Comparison of ENCODE assay signal across 29 mouse cellular contexts in the genomic region with DNA sequence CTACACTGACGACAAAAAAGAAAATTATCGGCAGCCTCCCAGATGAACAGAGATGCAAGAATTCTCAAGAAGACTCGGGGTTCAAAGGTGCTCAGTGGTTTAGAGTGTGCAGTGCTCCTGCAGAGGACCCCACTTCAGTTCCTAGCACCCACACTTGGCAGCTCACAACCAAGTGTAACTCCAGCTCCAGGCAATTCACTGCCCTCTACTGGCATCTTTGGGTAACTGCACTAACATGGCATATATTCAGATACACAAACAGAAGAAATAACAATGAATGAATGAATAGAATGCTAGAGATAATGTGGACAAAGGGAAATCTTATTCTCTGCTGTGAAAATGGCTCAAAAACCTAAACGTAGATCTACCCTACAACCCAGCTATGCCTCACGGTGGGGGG. TPM values are rescaled to one million over a fixed set of nuclear protein-coding genes. Genes with fewer than 3 reads are reported as not detected.
DNase-seq lines count a peak whose midpoint lies in the region; ATAC-seq and TF ChIP-seq lines count a peak whose summit lies in the region.
"Had no signal": no experiment of that assay in that cellular context is flagged by ENCODE, and none has a peak within 500 bp of the region (broad histone marks: within the 10 kb centered on the region; RNA-seq: fewer than 3 reads in every experiment).

No protein-coding gene starts in this region.

- in situ Hi-C loops in CH12.LX (cut with MboI; ENCODE audit: low pct_ligation_motif_present, low pct_unique_long_range_greater_than_20kb, low sequenced_read_pairs) (no loop called here), Patski (cut with MboI; ENCODE audit: low pct_unique_long_range_greater_than_20kb) (loop anchor here (5.0 kb wide), 1 partner anchor 148 kb away; no protein-coding TSS in a partner anchor)

- H3K27me3 ChIP-seq in heart, postnatal 0 days (ENCODE audit: control insufficient read depth, insufficient read depth, low read length), result no peaks in the 10 kb centered on the region
- no peaks in the 10 kb centered on the region for H3K27me3 ChIP-seq in heart, embryonic 10.5 days (ENCODE audit: insufficient read depth, poor library complexity, severe bottlenecking)
- no peaks in the 10 kb centered on the region for H3K27me3 ChIP-seq in liver, embryonic 14.5 days (ENCODE audit: control insufficient read depth, insufficient read depth, low read length)
- no peaks in the 10 kb centered on the region for H3K27me3 ChIP-seq in CH12.LX (replicated peaks)
- no peaks in the 10 kb centered on the region for H3K27me3 ChIP-seq in Patski
- H3K27me3 ChIP-seq in forebrain, embryonic 10.5 days (ENCODE audit: poor library complexity, severe bottlenecking), result no peaks in the 10 kb centered on the region
- H3K27me3 ChIP-seq: forebrain, embryonic 15.5 days; heart, embryonic 15.5 days; limb, embryonic 13.5 days; liver, embryonic 15.5 days; midbrain, embryonic 13.5 days had no signal

- peak; percentile 15; the same call in 1 of the 2 replicates for TF ChIP-seq CTCF in heart, postnatal 0 days (IDR thresholded peaks at IDR 0.05; ENCODE audit: low read depth)
- peak; percentile 51 for TF ChIP-seq CTCF in liver, embryonic 14.5 days (IDR thresholded peaks at IDR 0.05; ENCODE audit: low read depth)
- TF ChIP-seq CTCF in CH12.LX (conservative IDR thresholded peaks at IDR 0.05 in 1 of 2, IDR thresholded peaks at IDR 0.05 in 1 of 2; ENCODE audit: low read depth in 2 of 2, low read length in 2 of 2), result peak; percentile 13 to 20; a peak in 1 of 4 replicates
- peak; percentile 29 for TF ChIP-seq CTCF in Patski (IDR thresholded peaks at IDR 0.05)

- no peak for TF ChIP-seq EP300 in heart, postnatal 0 days (IDR thresholded peaks at IDR 0.05; ENCODE audit: low read depth)
- no peak for TF ChIP-seq EP300 in liver, embryonic 14.5 days (IDR thresholded peaks at IDR 0.05; ENCODE audit: low read depth)
- no peak for TF ChIP-seq EP300 in CH12.LX (IDR thresholded peaks at IDR 0.05; ENCODE audit: low read length)

- no peak overlapping the region for H3K9ac ChIP-seq in heart, postnatal 0 days (replicated peaks; ENCODE audit: low read depth, low read length)
- no peak overlapping the region for H3K9ac ChIP-seq in liver, embryonic 14.5 days (replicated peaks)
- H3K9ac ChIP-seq in CH12.LX (ENCODE audit: insufficient read depth, low read depth), result no peak overlapping the region
- H3K9ac ChIP-seq: forebrain, embryonic 15.5 days; heart, embryonic 15.5 days; limb, embryonic 13.5 days; liver, embryonic 15.5 days; midbrain, embryonic 13.5 days had no signal

- H3K4me2 ChIP-seq in heart, postnatal 0 days (ENCODE audit: low read depth, low read length), result no peak overlapping the region
- H3K4me2 ChIP-seq in liver, embryonic 14.5 days (ENCODE audit: low read depth), result no peak overlapping the region
- no peak overlapping the region for H3K4me2 ChIP-seq in CH12.LX (ENCODE audit: insufficient read depth, low read depth, poor library complexity, severe bottlenecking)
- H3K4me2 ChIP-seq: forebrain, embryonic 15.5 days; heart, embryonic 15.5 days; limb, embryonic 13.5 days; liver, embryonic 15.5 days; midbrain, embryonic 13.5 days had no signal

- no peaks in the 10 kb centered on the region for H3K4me1 ChIP-seq in heart, postnatal 0 days (ENCODE audit: control insufficient read depth, insufficient read depth)
- peaks cover 6% of the 10 kb centered on the region; the same call in 1 of the 2 replicates for H3K4me1 ChIP-seq in heart, embryonic 10.5 days
- H3K4me1 ChIP-seq in liver, embryonic 14.5 days (replicated peaks; ENCODE audit: control insufficient read depth in 2 of 2, insufficient read depth in 2 of 2, low read length in 1 of 2), result peaks cover 0 to 3% of the 10 kb centered on the region in 2 experiments; a peak in 1 of 4 replicates
- H3K4me1 ChIP-seq in CH12.LX (ENCODE audit: control insufficient read depth in 1 of 2, insufficient read depth in 2 of 2), result no peaks in the 10 kb centered on the region
- no peaks in the 10 kb centered on the region; the same call in none of the 2 replicates for H3K4me1 ChIP-seq in forebrain, embryonic 10.5 days
- H3K4me1 ChIP-seq: forebrain, embryonic 15.5 days; heart, embryonic 15.5 days; limb, embryonic 13.5 days; liver, embryonic 15.5 days; midbrain, embryonic 13.5 days had no signal

- POLR2A ChIA-PET in Patski (lab: Charles Lee), result no interaction called here

- TF ChIP-seq POLR2A in CH12.LX (IDR thresholded peaks at IDR 0.05; ENCODE audit: low read depth, low read length), result no peak

- CTCF ChIA-PET in Patski (lab: Charles Lee), result interaction anchor here (1.1 to 2.9 kb wide), 3 partner anchors 80 to 111 kb away, joined by 3 to 8 read pairs (median 5); no protein-coding TSS in a partner anchor

- H3K79me2 ChIP-seq in CH12.LX (replicated peaks; ENCODE audit: control insufficient read depth, extremely low read depth, insufficient read depth, poor library complexity, severe bottlenecking), result no peaks in the 10 kb centered on the region

- DNase-seq in heart, postnatal 0 days (ENCODE audit: low spot score), result no peak
- no peak for DNase-seq in heart, embryonic 10.5 days (ENCODE audit: low spot score)
- no peak for DNase-seq in liver, embryonic 14.5 days (ENCODE audit: low read depth in 3 of 3, low spot score in 3 of 3)
- no peak for DNase-seq in liver
- DNase-seq in CH12.LX (ENCODE audit: extremely low read depth), result no peak
- no peak for DNase-seq in Patski (ENCODE audit: low read depth, low spot score)
- DNase-seq in urinary bladder, postnatal 10 days (ENCODE audit: low spot score), result no peak
- DNase-seq in forebrain, embryonic 10.5 days (ENCODE audit: extremely low spot score, low spot score), result no peak
- DNase-seq: adrenal gland, postnatal 14 days; cerebellum, adult 9-10 months; gastrocnemius, postnatal 36 days; kidney, adult 18-20 months; layer of hippocampus, postnatal 36 days; lung, postnatal 14 days; thymus, postnatal 25 days had no signal

- 93% methylated on average over 5 of the region's 5 CpGs for WGBS in heart, postnatal 0 days
- WGBS in heart, embryonic 10.5 days, result 93% methylated on average over 5 of the region's 5 CpGs
- 79% methylated on average over 5 of the region's 5 CpGs for WGBS in liver, embryonic 14.5 days (ENCODE audit: insufficient replicate concordance)
- 90% methylated on average over 5 of the region's 5 CpGs for WGBS in forebrain, embryonic 10.5 days

- ATAC-seq in heart, postnatal 0 days (ENCODE audit: insufficient read depth, low read depth), result no peak
- no peak for ATAC-seq in liver, embryonic 14.5 days (ENCODE audit: insufficient read depth)
- ATAC-seq in Patski, result no peak
- ATAC-seq: forebrain, embryonic 15.5 days; hindbrain, embryonic 16.5 days; midbrain, embryonic 13.5 days had no signal

- H3K36me3 ChIP-seq in heart, postnatal 0 days (replicated peaks; ENCODE audit: control insufficient read depth, insufficient read depth, low read length), result no peaks in the 10 kb centered on the region
- no peaks in the 10 kb centered on the region for H3K36me3 ChIP-seq in heart, embryonic 10.5 days
- no peaks in the 10 kb centered on the region for H3K36me3 ChIP-seq in liver, embryonic 14.5 days (replicated peaks; ENCODE audit: control insufficient read depth, insufficient read depth, low read depth)
- no peaks in the 10 kb centered on the region for H3K36me3 ChIP-seq in CH12.LX (replicated peaks in 1 of 2; ENCODE audit: control insufficient read depth in 1 of 2, insufficient read depth in 1 of 2, low read length in 1 of 2)
- no peaks in the 10 kb centered on the region for H3K36me3 ChIP-seq in forebrain, embryonic 10.5 days (replicated peaks)
- H3K36me3 ChIP-seq: forebrain, embryonic 15.5 days; heart, embryonic 15.5 days; limb, embryonic 13.5 days; liver, embryonic 15.5 days; midbrain, embryonic 13.5 days had no signal

- TF ChIP-seq RAD21 in CH12.LX (IDR thresholded peaks at IDR 0.05; ENCODE audit: low read depth, low read length), result no peak

- H3K27ac ChIP-seq in heart, postnatal 0 days (ENCODE audit: low read depth), result no peak overlapping the region
- H3K27ac ChIP-seq in heart, embryonic 10.5 days, result no peak overlapping the region
- H3K27ac ChIP-seq in liver, embryonic 14.5 days, result no peak overlapping the region
- no peak overlapping the region for H3K27ac ChIP-seq in CH12.LX (ENCODE audit: insufficient read depth, low read depth)
- H3K27ac ChIP-seq in forebrain, embryonic 10.5 days, result no peak overlapping the region
- H3K27ac ChIP-seq: forebrain, embryonic 15.5 days; heart, embryonic 15.5 days; limb, embryonic 13.5 days; liver, embryonic 15.5 days; midbrain, embryonic 13.5 days had no signal

- peaks cover 4% of the 10 kb centered on the region; the same call in 1 of the 2 replicates for H3K9me3 ChIP-seq in heart, postnatal 0 days (replicated peaks; ENCODE audit: control insufficient read depth, low read length)
- H3K9me3 ChIP-seq in heart, embryonic 10.5 days, result peaks cover 3% of the 10 kb centered on the region; the same call in 1 of the 2 replicates
- H3K9me3 ChIP-seq in liver, embryonic 14.5 days (ENCODE audit: control insufficient read depth, low read length), result no peaks in the 10 kb centered on the region
- H3K9me3 ChIP-seq in CH12.LX (replicated peaks; ENCODE audit: low read length), result peaks cover 10% of the 10 kb centered on the region
- H3K9me3 ChIP-seq in forebrain, embryonic 10.5 days, result peaks cover 18% of the 10 kb centered on the region; the same call in 1 of the 2 replicates
- H3K9me3 ChIP-seq: forebrain, embryonic 15.5 days; liver, embryonic 15.5 days had no signal

- dilution Hi-C loops in CH12.LX (cut with MboI; ENCODE audit: extremely low pct_ligation_motif_present, extremely low pct_unique_long_range_greater_than_20kb, low sequenced_read_pairs), result no loop called here

- H3K4me3 ChIP-seq in heart, postnatal 0 days (ENCODE audit: low read depth, low read length), result no peak overlapping the region
- H3K4me3 ChIP-seq in heart, embryonic 10.5 days, result no peak overlapping the region
- no peak overlapping the region for H3K4me3 ChIP-seq in liver, embryonic 14.5 days (ENCODE audit: insufficient read depth in 1 of 2, low read depth in 2 of 2, low read length in 2 of 2)
- H3K4me3 ChIP-seq in CH12.LX (replicated peaks in 1 of 3; ENCODE audit: low read depth in 2 of 3, low read length in 2 of 3, poor library complexity in 1 of 3), result no peak overlapping the region
- H3K4me3 ChIP-seq in forebrain, embryonic 10.5 days, result no peak overlapping the region
- H3K4me3 ChIP-seq: forebrain, embryonic 15.5 days; heart, embryonic 15.5 days; limb, embryonic 13.5 days; liver, embryonic 15.5 days; midbrain, embryonic 13.5 days had no signal

RNA-seq across cellular contexts. Expression of gene Smurf1, which starts 19.2 kb away (rescaled TPM):
- 21.3 and 29.9 TPM in 2 replicates for total RNA-seq in heart, postnatal 0 days (2014; rRNA removed; ENCODE audit: low replicate concordance)
- 7.0 and 9.1 TPM in 2 replicates for polyA plus RNA-seq in heart, postnatal 0 days (2015; fragmentation: Nextera tagmentation; extraction: Ambion mirVana)
- polyA plus RNA-seq in heart, embryonic 10.5 days (2016; fragmentation: Nextera tagmentation; extraction: Ambion mirVana), result 15.5 and 16.1 TPM in 2 replicates
- 1.4 and 1.5 TPM in 2 replicates for polyA plus RNA-seq in liver, embryonic 14.5 days (2012; rRNA removed)
- 1.2 and 1.7 TPM in 2 replicates for polyA plus RNA-seq in liver, embryonic 14.5 days (2014; fragmentation: Nextera tagmentation; extraction: Ambion mirVana)
- total RNA-seq in CH12.LX (2012; rRNA removed), result 4.1 and 4.3 TPM in 2 replicates
- 2.9 and 3.1 TPM in 2 replicates for total RNA-seq in CH12.LX (2014; rRNA removed)
- polyA plus RNA-seq in CH12.LX (2012; ENCODE audit: insufficient read length, low read depth), result 6.6 and 7.2 TPM in 2 replicates
- 50.0 TPM for polyA plus RNA-seq in Patski (2021)
- 12.1 and 13.0 TPM in 2 replicates for polyA plus RNA-seq in forebrain, embryonic 10.5 days (2016; fragmentation: Nextera tagmentation; extraction: Ambion mirVana)

RNA-seq across cellular contexts. Expression of gene Gm4871, which starts 47.7 kb away (rescaled TPM):
- not detected in 2 replicates for total RNA-seq in heart, postnatal 0 days (2014; rRNA removed; ENCODE audit: low replicate concordance)
- not detected in 2 replicates for polyA plus RNA-seq in heart, postnatal 0 days (2015; fragmentation: Nextera tagmentation; extraction: Ambion mirVana)
- not detected in 2 replicates for polyA plus RNA-seq in heart, embryonic 10.5 days (2016; fragmentation: Nextera tagmentation; extraction: Ambion mirVana)
- not detected in 2 replicates for polyA plus RNA-seq in liver, embryonic 14.5 days (2012; rRNA removed)
- polyA plus RNA-seq in liver, embryonic 14.5 days (2014; fragmentation: Nextera tagmentation; extraction: Ambion mirVana), result not detected in 2 replicates
- total RNA-seq in CH12.LX (2012; rRNA removed) (not detected in 2 replicates), CH12.LX (2014; rRNA removed) (not detected in 2 replicates)
- polyA plus RNA-seq in CH12.LX (2012; ENCODE audit: insufficient read length, low read depth) (not detected in 2 replicates), Patski (2021) (not detected)
- polyA plus RNA-seq in forebrain, embryonic 10.5 days (2016; fragmentation: Nextera tagmentation; extraction: Ambion mirVana), result not detected in 2 replicates
- total RNA-seq: adrenal gland, postnatal 14 days; gastrocnemius, postnatal 36 days; heart, adult 8-10 months; hematopoietic stem cell, adult 5-6 weeks; layer of hippocampus, adult 18-20 months; layer of hippocampus, postnatal 36 days; left cerebral cortex, postnatal 14 days; megakaryocyte, adult 5-6 weeks had no signal
- polyA plus RNA-seq: embryonic facial prominence, embryonic 14.5 days; forebrain, embryonic 15.5 days; heart, embryonic 15.5 days; hindbrain, embryonic 16.5 days; kidney, embryonic 16.5 days; limb, embryonic 13.5 days; liver, embryonic 15.5 days; midbrain, embryonic 13.5 days; neural tube, embryonic 11.5 days had no signal

RNA-seq across cellular contexts. Expression of gene 1700018F24Rik, which starts 58.0 kb away (rescaled TPM):
- not detected in 2 replicates for total RNA-seq in heart, postnatal 0 days (2014; rRNA removed; ENCODE audit: low replicate concordance)
- polyA plus RNA-seq in heart, postnatal 0 days (2015; fragmentation: Nextera tagmentation; extraction: Ambion mirVana), result not detected in 2 replicates
- not detected in 2 replicates for polyA plus RNA-seq in heart, embryonic 10.5 days (2016; fragmentation: Nextera tagmentation; extraction: Ambion mirVana)
- not detected in 2 replicates for polyA plus RNA-seq in liver, embryonic 14.5 days (2012; rRNA removed)
- not detected in 2 replicates for polyA plus RNA-seq in liver, embryonic 14.5 days (2014; fragmentation: Nextera tagmentation; extraction: Ambion mirVana)
- total RNA-seq in CH12.LX (2012; rRNA removed) (not detected in 2 replicates), CH12.LX (2014; rRNA removed) (not detected in 2 replicates)
- polyA plus RNA-seq in CH12.LX (2012; ENCODE audit: insufficient read length, low read depth) (not detected in 2 replicates), Patski (2021) (not detected)
- not detected in 2 replicates for polyA plus RNA-seq in forebrain, embryonic 10.5 days (2016; fragmentation: Nextera tagmentation; extraction: Ambion mirVana)
- total RNA-seq: adrenal gland, postnatal 14 days; gastrocnemius, postnatal 36 days; heart, adult 8-10 months; hematopoietic stem cell, adult 5-6 weeks; layer of hippocampus, adult 18-20 months; layer of hippocampus, postnatal 36 days; left cerebral cortex, postnatal 14 days; megakaryocyte, adult 5-6 weeks had no signal
- polyA plus RNA-seq: forebrain, embryonic 15.5 days; heart, embryonic 15.5 days; hindbrain, embryonic 16.5 days; kidney, embryonic 16.5 days; limb, embryonic 13.5 days; liver, embryonic 15.5 days; midbrain, embryonic 13.5 days; neural tube, embryonic 11.5 days had no signal
